Mouse (Mus musculus) liver, postnatal 0 days (tissue): Measurements from ENCODE around the gene Ctnnd1. TPM values are rescaled to one million over a fixed set of nuclear protein-coding genes. Genes with fewer than 3 reads are reported as not detected.

Source experiments
- ATAC-seq: fragments of 200-750 bp; cut with Nextera tagmentation; 2 replicates; pipeline ENCODE4 v1.8.0; 2017; ENCODE audit warnings: mild to moderate bottlenecking, moderate library complexity
- DNase-seq: peaks from one replicate; pipeline ENCODE4 v3.0.0-alpha.2; 2016
- H3K27ac ChIP-seq: fragments of 300-500 bp; sonication (generic); 2 replicates; pipeline ENCODE4 v1.5.1; 2014; ENCODE audit warnings: antibody characterized with exemption, moderate library complexity, mild to moderate bottlenecking, low read depth
- H3K27me3 ChIP-seq: fragments of 300-500 bp; sonication (generic); 2 replicates; pipeline ENCODE4 v1.6.1; 2014; ENCODE audit warnings: low read length, control low read depth, mixed read lengths; ENCODE audit not compliant: insufficient read depth
- H3K36me3 ChIP-seq: fragments of 300-500 bp; sonication (generic); replicated peaks from 2 replicates; pipeline ENCODE4 v1.6.1; 2014; ENCODE audit warnings: mild to moderate bottlenecking, control low read depth, low read length, moderate library complexity, mixed read lengths; ENCODE audit not compliant: insufficient read depth
- H3K4me1 ChIP-seq: fragments of 300-500 bp; sonication (generic); 2 replicates; pipeline ENCODE4 v1.6.1; 2014; ENCODE audit warnings: antibody characterized with exemption, mild to moderate bottlenecking, control low read depth; ENCODE audit not compliant: insufficient read depth
- H3K4me2 ChIP-seq: fragments of 300-500 bp; sonication (generic); 2 replicates; pipeline ENCODE4 v1.6.1; 2014; ENCODE audit warnings: low read depth, mild to moderate bottlenecking, low read length, moderate library complexity, mixed read lengths
- H3K4me3 ChIP-seq: fragments of 300-500 bp; sonication (generic); 2 replicates; pipeline ENCODE4 v1.5.1; 2014; ENCODE audit warnings: low read depth, low read length
- H3K9ac ChIP-seq: fragments of 300-500 bp; sonication (generic); replicated peaks from 2 replicates; pipeline ENCODE4 v1.6.1; 2014; ENCODE audit warnings: mild to moderate bottlenecking, moderate library complexity
- H3K9me3 ChIP-seq: fragments of 300-500 bp; sonication (generic); 2 replicates; pipeline ENCODE4 v1.6.1; 2016; ENCODE audit warnings: mild to moderate bottlenecking, control low read depth, low read length, mixed read lengths
- CTCF ChIP-seq: sonication (generic); IDR thresholded peaks from 2 replicates; pipeline ENCODE4 v1.5.1; 2016; ENCODE audit warnings: antibody characterized with exemption, low read depth
- EP300 ChIP-seq: IDR thresholded peaks from 2 replicates; pipeline ENCODE4 v1.6.1; 2016; ENCODE audit warnings: antibody characterized with exemption, low read depth, mild to moderate bottlenecking
- WGBS: fragments of 180-500 bp; shearing (Covaris S2); extraction: QIAGEN DNeasy Blood & Tissue Kit; methylation state at CpG from one replicate; pipeline ENCODE4 v1.1.7; 2014; ENCODE audit not compliant: insufficient replicate concordance; 5-methylcytosine and 5-hydroxymethylcytosine counted together
- polyA plus RNA-seq: library from polyadenylated mRNA; unstranded; fragments of >200 nt; fragmentation: Nextera tagmentation; extraction: Ambion mirVana; gene quantifications from 2 replicates; pipeline ENCODE4 v1.2.1, GENCODE M21; 2015

Gene Ctnnd1
- polyA plus RNA-seq, 1 experiment from 2014 or later: 9.0 TPM

DNA sequence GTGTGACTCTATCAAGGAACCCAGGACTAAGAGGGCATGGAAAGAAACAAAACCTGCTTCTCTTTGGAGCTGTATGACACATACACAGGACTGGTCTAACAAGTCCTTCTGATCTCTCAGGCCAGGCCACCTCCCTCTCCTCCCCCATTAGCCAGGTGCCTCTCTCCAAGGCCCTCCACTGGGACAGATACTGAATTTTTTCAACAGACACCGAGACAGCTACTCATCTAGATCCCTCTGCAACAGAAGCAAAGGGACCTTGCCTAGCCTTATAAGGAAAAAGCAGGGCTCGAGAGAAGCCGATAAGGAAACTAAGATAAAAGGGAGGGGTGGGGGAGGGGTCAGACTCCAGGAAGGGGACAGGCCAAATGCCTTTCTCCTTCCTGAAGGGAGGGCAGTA lies 17.6 kb downstream of the Ctnnd1 start:
- Histone ChIP-seq H3K4me2 (peak overlapping the region; percentile 45), H3K4me1 (peaks cover 45% of the 10 kb centered on the region), H3K9me3 (no peaks in the 10 kb centered on the region), H3K27me3 (no peaks in the 10 kb centered on the region), H3K36me3 (0 out of 2 replicates have a peak, but pooled peaks cover 2% of the 10 kb centered on the region), H3K9ac (peak overlapping the region; percentile 12; the same call in 1 of the 2 replicates), H3K4me3 (no peak overlapping the region), H3K27ac (peak overlapping the region; percentile 86)
- WGBS: 7% methylated on average over 3 of the region's 3 CpGs
- ATAC-seq (no peak), DNase-seq (peak; percentile 21)
- TF ChIP-seq CTCF (no peak), EP300 (no peak)

DNA sequence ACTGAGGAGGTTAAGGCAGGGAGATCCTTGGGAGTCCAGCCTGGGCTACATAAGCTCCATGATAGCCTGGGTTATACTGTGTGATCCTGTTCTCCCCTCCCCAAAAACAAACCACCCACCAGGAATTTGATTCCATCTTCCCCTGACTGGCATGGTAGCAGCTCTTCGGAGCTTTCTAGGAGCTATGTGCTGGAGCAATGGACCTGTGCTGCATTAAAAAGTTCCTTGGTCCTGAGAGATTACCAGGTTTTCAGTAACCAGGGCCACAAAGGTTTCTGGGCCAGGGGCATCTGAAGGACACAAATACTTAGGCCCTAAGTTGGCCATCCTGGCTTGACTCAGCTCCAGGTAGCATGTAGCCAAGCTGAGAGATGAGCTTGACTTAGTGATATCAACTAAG lies 18.6 kb downstream of the Ctnnd1 start:
- Histone ChIP-seq H3K9me3 (no peaks in the 10 kb centered on the region), H3K4me1 (peaks cover 43% of the 10 kb centered on the region), H3K27me3 (no peaks in the 10 kb centered on the region), H3K4me2 (no peak overlapping the region), H3K4me3 (no peak overlapping the region), H3K27ac (peak overlapping the region; percentile 12; the same call in 1 of the 2 replicates), H3K9ac (no peak overlapping the region), H3K36me3 (0 out of 2 replicates have a peak, but pooled peaks cover 2% of the 10 kb centered on the region)
- ATAC-seq (no peak), DNase-seq (no peak)
- TF ChIP-seq CTCF (no peak), EP300 (no peak)
- 84% methylated on average over 1 of the region's 1 CpGs for WGBS

DNA sequence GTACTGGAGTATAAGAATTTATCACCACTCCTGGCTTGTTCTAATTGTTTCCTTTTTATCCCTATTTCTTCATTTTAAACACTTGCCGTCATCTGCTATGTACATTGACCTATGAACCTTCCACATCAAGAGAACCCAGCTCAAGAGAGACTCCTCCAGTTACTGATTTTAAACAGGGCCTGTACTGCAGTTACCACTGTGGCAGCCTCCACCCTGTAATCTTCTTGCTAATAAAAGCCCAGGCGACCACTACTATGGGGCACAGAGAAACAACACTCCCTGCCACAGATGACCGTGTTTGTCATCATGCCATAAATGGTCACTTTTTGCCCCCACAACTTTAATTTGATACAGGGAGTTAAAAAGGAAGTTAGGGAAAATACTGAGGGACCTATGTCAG lies 23.5 kb downstream of the Ctnnd1 start:
- Histone ChIP-seq H3K4me2 (peak overlapping the region; percentile 31; the same call in 1 of the 2 replicates), H3K36me3 (0 out of 2 replicates have a peak, but pooled peaks cover 2% of the 10 kb centered on the region), H3K27me3 (no peaks in the 10 kb centered on the region), H3K4me3 (no peak overlapping the region), H3K4me1 (peaks cover 43% of the 10 kb centered on the region), H3K27ac (peak overlapping the region; percentile 71), H3K9me3 (no peaks in the 10 kb centered on the region), H3K9ac (0 out of 2 replicates have a peak overlapping the region, but pooled peaks have one; percentile 30)
- no peak; the same call in 1 of the 2 replicates for TF ChIP-seq EP300
- no peak for TF ChIP-seq CTCF
- ATAC-seq (peak; percentile 70), DNase-seq (no peak)
- 54% methylated on average over 3 of the region's 3 CpGs for WGBS

DNA sequence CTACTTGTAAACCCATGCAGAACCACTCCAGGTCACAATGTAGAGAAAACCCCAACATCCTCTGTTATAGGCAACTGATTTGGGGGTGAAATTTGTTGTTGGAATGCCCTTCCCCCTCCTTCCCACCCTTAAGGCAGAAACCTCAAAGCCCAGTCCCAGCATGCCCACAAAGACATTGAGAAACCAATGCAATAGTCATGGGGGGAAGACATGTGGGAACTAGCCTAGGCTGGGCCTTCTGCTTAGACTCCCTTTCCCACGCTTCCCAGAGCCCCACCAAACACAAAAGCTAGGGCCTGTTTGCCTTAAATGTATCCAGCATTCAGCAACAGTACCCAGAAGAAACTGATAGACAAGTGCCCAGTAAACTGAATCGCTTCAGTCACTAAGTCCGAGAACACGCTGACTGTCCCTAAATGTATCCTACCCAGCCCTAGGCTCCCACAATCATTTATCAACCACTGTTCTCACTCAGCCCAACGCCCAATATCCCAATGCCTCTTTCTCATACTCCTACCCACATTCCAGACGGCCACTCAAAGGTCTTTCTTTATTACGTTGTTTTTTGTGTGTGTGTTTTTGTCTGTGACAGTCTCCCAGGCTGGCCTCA lies 24.1 kb downstream of the Ctnnd1 start:
- peak; percentile 49 for ATAC-seq
- 69% methylated on average over 7 of the region's 7 CpGs for WGBS
- no peak overlapping the region for H3K4me3 ChIP-seq
- no peaks in the 10 kb centered on the region for H3K27me3 ChIP-seq
- DNase-seq: no peak
- no peak overlapping the region for H3K9ac ChIP-seq
- no peaks in the 10 kb centered on the region for H3K9me3 ChIP-seq
- H3K4me1 ChIP-seq: peaks cover 39% of the 10 kb centered on the region
- peak overlapping the region; percentile 31; the same call in 1 of the 2 replicates for H3K4me2 ChIP-seq
- TF ChIP-seq EP300 (no peak), CTCF (no peak)
- H3K27ac ChIP-seq: peak overlapping the region; percentile 71
- H3K36me3 ChIP-seq: 0 out of 2 replicates have a peak, but pooled peaks cover 2% of the 10 kb centered on the region

DNA sequence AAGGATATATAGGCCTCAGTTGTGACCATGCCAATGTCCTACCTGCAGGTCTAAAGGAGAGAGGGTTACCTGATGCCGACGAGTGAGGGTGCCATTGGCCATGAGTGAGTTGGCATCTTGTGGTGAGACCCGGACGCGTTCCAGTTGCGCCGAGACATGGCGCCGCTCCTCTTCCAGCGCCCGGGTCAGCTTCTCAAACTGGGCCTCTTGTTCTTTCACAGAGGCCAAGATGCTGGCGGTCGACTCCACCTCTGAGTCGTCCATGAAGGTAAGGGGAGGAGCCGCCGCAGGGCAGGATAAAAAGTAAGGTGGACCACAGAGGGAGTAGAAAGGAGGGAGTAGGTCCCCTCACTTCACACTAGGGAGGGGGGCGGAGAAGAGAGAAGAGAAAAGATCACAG lies 26.4 kb downstream of the Ctnnd1 start:
- peak overlapping the region; percentile 19; the same call in 1 of the 2 replicates for H3K27ac ChIP-seq
- H3K36me3 ChIP-seq: peaks cover 11% of the 10 kb centered on the region
- WGBS: 89% methylated on average over 17 of the region's 17 CpGs
- H3K9ac ChIP-seq: no peak overlapping the region
- H3K4me3 ChIP-seq: no peak overlapping the region
- no peaks in the 10 kb centered on the region for H3K27me3 ChIP-seq
- no peaks in the 10 kb centered on the region for H3K9me3 ChIP-seq
- no peak for TF ChIP-seq CTCF
- TF ChIP-seq EP300: no peak
- H3K4me2 ChIP-seq: no peak overlapping the region
- H3K4me1 ChIP-seq: peaks cover 40% of the 10 kb centered on the region
- ATAC-seq (no peak), DNase-seq (no peak)

DNA sequence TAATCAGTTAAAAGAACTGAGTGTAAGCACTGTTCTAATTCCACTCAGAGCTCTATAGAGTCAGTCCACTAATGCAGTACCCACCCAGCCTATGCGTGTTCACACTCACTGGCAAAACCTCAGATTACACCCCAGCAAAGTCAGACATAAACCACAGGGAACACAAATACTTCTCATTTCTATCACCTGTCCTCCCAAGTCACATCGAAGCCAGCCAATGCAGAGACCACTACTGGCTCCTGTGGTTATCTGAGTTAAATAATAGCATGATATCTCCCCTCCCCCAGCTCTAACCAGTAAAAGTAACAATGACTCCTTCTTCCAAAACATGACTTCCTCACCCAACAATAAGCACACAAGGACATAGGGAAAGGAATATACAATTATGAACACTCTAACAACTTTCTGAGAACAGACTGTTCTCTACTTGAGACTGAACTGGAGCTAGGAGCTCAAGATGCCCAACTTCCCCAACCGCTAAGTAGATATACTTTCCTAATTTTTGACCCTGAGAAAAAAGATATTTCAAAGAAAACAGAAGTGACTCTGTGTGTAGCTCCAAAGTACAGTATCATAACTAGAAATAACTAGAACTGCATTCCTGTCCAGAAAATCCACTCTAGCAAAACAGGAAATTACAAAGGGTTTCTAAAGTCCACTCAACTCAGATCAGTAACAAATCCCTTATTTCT lies 27.0 kb downstream of the Ctnnd1 start:
- no peak overlapping the region for H3K4me3 ChIP-seq
- H3K27me3 ChIP-seq: no peaks in the 10 kb centered on the region
- no peak overlapping the region for H3K9ac ChIP-seq
- TF ChIP-seq EP300: no peak
- H3K4me2 ChIP-seq: 0 out of 2 replicates have a peak overlapping the region, but pooled peaks have one; percentile 29
- peaks cover 9% of the 10 kb centered on the region for H3K36me3 ChIP-seq
- WGBS: 44% methylated on average over 3 of the region's 3 CpGs
- H3K9me3 ChIP-seq: no peaks in the 10 kb centered on the region
- DNase-seq (no peak), ATAC-seq (peak; percentile 24)
- H3K4me1 ChIP-seq: peaks cover 41% of the 10 kb centered on the region
- H3K27ac ChIP-seq: peak overlapping the region; percentile 34
